Mouse (Mus musculus) heart, embryonic 10.5 days (tissue): ENCODE measurements around the gene Spg11. TPM values are rescaled to one million over a fixed set of nuclear protein-coding genes. Genes with fewer than 3 reads are reported as not detected.
"Not testable (repeated sequence)": the region's sequence is repeated elsewhere in the genome, so short reads cannot be mapped to it uniquely, and the experiment has no call there.

Experiments
- DNase-seq: peaks from one replicate; pipeline ENCODE4 v3.0.0-alpha.2; 2017; ENCODE audit warnings: low spot score
- H3K27ac ChIP-seq: fragments of 300-500 bp; sonication (generic); 2 replicates; pipeline ENCODE4 v1.5.1; 2016; ENCODE audit warnings: mild to moderate bottlenecking
- H3K27me3 ChIP-seq: fragments of 300-500 bp; sonication (generic); 2 replicates; pipeline ENCODE4 v1.6.1; 2016; ENCODE audit warnings: mild to moderate bottlenecking; ENCODE audit not compliant: poor library complexity, insufficient read depth, severe bottlenecking
- H3K36me3 ChIP-seq: fragments of 300-500 bp; sonication (generic); 2 replicates; pipeline ENCODE4 v1.6.1; 2016; ENCODE audit warnings: mild to moderate bottlenecking, moderate library complexity
- H3K4me1 ChIP-seq: fragments of 300-500 bp; sonication (generic); 2 replicates; pipeline ENCODE4 v1.6.1; 2016; ENCODE audit warnings: mild to moderate bottlenecking
- H3K4me3 ChIP-seq: fragments of 300-500 bp; sonication (generic); 2 replicates; pipeline ENCODE4 v1.5.1; 2016; ENCODE audit warnings: mild to moderate bottlenecking, moderate library complexity
- H3K9me3 ChIP-seq: fragments of 300-500 bp; sonication (generic); 2 replicates; pipeline ENCODE4 v1.6.1; 2016; ENCODE audit warnings: mild to moderate bottlenecking, moderate library complexity
- WGBS: fragments of 180-500 bp; shearing (Covaris S2); methylation state at CpG from one replicate; pipeline ENCODE4 v1.1.7; 2016; 5-methylcytosine and 5-hydroxymethylcytosine counted together
- polyA plus RNA-seq: library from polyadenylated mRNA; unstranded; fragments of >200 nt; fragmentation: Nextera tagmentation; extraction: Ambion mirVana; gene quantifications from 2 replicates; pipeline ENCODE4 v1.2.1, GENCODE M21; 2016

The Spg11 gene
- polyA plus RNA-seq, 1 experiment from 2014 or later: 8.2 TPM

DNA sequence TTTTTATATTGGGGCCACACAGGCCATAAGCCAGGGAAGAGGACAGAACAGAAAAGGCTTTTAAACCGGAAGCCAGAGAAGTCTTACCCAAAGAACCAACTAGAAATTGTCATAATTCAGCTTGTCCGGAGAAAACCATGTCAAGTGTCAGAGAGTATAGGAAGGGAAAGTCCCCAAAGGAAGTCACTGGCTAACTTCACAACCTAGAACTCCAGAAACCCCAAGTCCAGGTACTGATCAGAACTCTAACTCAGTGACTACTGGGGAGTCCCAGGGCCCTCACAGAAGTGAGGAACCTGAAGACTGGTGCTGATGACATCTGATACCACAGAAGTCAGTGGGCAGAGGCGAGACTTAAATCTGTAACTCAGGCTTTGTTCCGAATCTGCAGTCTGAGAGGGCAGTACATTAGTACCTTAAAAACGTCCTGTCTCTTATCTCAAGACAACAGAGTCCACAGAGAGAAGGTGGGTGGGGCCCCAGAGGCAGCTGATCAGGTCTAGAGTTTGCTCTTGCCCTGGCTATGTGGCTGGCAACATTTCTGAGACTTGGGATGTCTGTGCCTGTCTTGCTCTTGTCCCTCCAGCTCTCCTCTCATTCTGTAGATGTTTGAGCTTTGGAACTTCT, 19.8 kb upstream of the Spg11 start:
- 51% methylated on average over 5 of the region's 5 CpGs for WGBS

DNA sequence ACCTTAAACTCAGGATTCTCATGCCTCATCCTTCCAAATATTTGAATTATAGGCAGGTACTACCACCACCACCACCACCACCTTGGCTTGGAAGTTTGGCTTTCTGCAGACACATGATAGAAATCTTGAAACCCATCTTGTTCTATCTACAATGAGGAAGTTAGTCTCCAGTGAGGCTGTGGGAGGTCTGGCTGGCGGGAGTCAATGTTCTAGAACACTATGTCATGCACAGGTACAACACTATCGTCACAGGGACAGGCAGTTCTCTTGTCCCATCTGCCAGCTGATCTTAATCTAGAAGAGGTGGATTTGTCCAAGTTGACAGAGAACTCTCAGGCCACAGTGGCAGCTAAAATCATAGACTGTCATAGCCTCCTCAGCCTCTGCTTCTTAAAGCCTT, 14.4 kb upstream of the Spg11 start:
- Histone ChIP-seq H3K36me3 (no peaks in the 10 kb centered on the region), H3K27ac (no peak overlapping the region), H3K4me3 (no peak overlapping the region), H3K4me1 (peaks cover 4% of the 10 kb centered on the region), H3K9me3 (no peaks in the 10 kb centered on the region), H3K27me3 (peaks cover 8% of the 10 kb centered on the region; the same call in 1 of the 2 replicates)
- WGBS: 77% methylated on average over 2 of the region's 2 CpGs
- DNase-seq: no peak

More for the DNA sequence above, 19.8 kb upstream of the Spg11 start:
- H3K27me3 ChIP-seq: no peaks in the 10 kb centered on the region
- H3K9me3 ChIP-seq: no peaks in the 10 kb centered on the region
- H3K4me3 ChIP-seq: no peak overlapping the region
- no peak overlapping the region for H3K27ac ChIP-seq
- peaks cover 7% of the 10 kb centered on the region for H3K4me1 ChIP-seq
- DNase-seq: peak; percentile 81
- H3K36me3 ChIP-seq: no peaks in the 10 kb centered on the region

DNA sequence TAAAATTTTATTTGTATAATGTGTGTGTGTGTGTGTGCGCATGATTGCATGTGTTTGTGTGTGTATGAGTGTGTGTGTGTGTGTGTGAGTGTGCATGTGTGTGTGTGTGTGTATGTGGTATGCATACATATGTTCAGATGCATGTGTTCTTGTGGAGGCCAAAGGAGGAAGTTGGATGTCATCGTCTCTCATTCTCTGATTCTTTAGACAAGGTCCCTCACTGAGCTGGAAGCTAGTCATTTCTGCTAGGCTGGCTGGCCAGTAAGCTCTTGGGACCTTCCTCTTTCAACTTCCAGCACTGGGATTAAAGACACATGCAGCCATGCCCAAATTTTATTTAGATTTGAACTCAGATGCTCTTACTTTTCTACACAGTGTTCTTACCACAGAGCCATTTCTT, 13.9 kb upstream of the Spg11 start:
- no peaks in the 10 kb centered on the region for H3K9me3 ChIP-seq
- H3K36me3 ChIP-seq: no peaks in the 10 kb centered on the region
- peaks cover 8% of the 10 kb centered on the region; the same call in 1 of the 2 replicates for H3K27me3 ChIP-seq
- H3K27ac ChIP-seq: no peak overlapping the region
- peaks cover 10% of the 10 kb centered on the region for H3K4me1 ChIP-seq
- no peak for DNase-seq
- H3K4me3 ChIP-seq: no peak overlapping the region
- WGBS: 92% methylated on average over 2 of the region's 2 CpGs

- Histone ChIP-seq H3K27ac (0 out of 2 replicates have a peak overlapping the region, but pooled peaks have one; percentile 1), H3K4me3 (no peak overlapping the region), H3K36me3 (no peaks in the 10 kb centered on the region), H3K9me3 (no peaks in the 10 kb centered on the region), H3K4me1 (peaks cover 33% of the 10 kb centered on the region), H3K27me3 (peaks cover 8% of the 10 kb centered on the region; the same call in 1 of the 2 replicates)
- DNase-seq: no peak
- 88% methylated on average over 4 of the region's 4 CpGs for WGBS
Observed at GRCm38 (mm10) chr2:122127635-122128034, 9.4 kb upstream of the Spg11 start.

- H3K9me3 ChIP-seq: no peaks in the 10 kb centered on the region
- peaks cover 8% of the 10 kb centered on the region; the same call in 1 of the 2 replicates for H3K27me3 ChIP-seq
- 0 out of 2 replicates have a peak overlapping the region, but pooled peaks have one; percentile 16 for H3K27ac ChIP-seq
- no peak for DNase-seq
- WGBS: 49% methylated on average over 5 of the region's 5 CpGs
- H3K4me3 ChIP-seq: no peak overlapping the region
- peaks cover 33% of the 10 kb centered on the region for H3K4me1 ChIP-seq
- H3K36me3 ChIP-seq: no peaks in the 10 kb centered on the region
Observed at GRCm38 (mm10) chr2:122126765-122127347, 8.7 kb upstream of the Spg11 start.

DNA sequence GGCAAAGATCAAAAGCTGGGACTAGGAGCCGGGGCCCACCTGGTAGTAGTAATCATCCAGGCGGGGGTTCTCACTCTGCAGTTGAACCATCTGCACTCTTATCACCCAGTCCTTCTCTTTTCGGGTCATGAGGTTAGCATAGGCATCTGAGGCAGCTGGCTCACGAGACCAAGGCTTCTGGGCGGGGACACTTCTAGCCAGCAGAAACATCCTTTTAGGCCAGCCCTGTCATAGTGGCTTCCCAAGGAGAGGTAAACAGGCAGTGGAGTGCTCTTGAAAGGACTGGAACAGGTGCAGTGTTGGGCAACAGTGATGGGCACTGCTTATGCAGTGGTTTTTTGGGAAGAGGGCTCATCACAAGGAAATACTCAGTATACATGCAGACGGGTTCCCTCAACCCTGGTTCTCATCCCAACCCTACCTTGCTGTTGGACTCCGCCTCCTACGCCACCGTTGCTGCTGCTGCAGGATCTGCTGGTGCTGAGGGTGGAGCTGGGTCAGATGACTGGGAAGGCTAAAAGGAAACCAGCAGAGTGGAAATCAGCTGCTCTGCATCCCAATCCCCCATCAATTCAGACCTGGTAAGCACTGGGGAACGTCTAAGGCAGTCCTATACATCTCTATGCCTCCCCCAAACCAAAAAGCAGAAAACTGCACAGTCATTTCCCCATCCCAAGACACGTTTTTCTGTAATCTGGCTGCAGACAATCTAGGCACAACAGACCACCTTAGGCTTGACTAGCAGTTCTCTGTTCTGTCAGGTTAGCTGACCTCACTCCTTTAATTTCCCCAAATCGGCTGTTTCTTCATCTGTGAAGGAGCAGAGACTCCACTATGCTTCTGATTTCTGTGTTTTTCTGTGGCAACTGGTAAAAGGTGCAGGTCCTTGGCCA, 7.7 kb upstream of the Spg11 start:
- Histone ChIP-seq H3K4me1 (peaks cover 33% of the 10 kb centered on the region), H3K27me3 (peaks cover 8% of the 10 kb centered on the region; the same call in 1 of the 2 replicates), H3K36me3 (no peaks in the 10 kb centered on the region), H3K9me3 (no peaks in the 10 kb centered on the region), H3K27ac (no peak overlapping the region), H3K4me3 (no peak overlapping the region)
- 32% methylated on average over 12 of the region's 12 CpGs for WGBS
- no peak for DNase-seq

GRCm38 (mm10) chr2:122116888-122117287, 1.3 kb downstream of the Spg11 start:
- no peak overlapping the region for H3K4me3 ChIP-seq
- H3K27ac ChIP-seq: no peak overlapping the region
- H3K4me1 ChIP-seq: 0 out of 2 replicates have a peak, but pooled peaks cover 3% of the 10 kb centered on the region
- no peak for DNase-seq
- H3K27me3 ChIP-seq: no peaks in the 10 kb centered on the region
- no peaks in the 10 kb centered on the region for H3K9me3 ChIP-seq
- H3K36me3 ChIP-seq: peaks cover 20% of the 10 kb centered on the region
- 90% methylated on average over 2 of the region's 2 CpGs for WGBS

GRCm38 (mm10) chr2:122109714-122110113, 8.5 kb downstream of the Spg11 start:
- DNase-seq: no peak
- H3K9me3 ChIP-seq: no peaks in the 10 kb centered on the region
- WGBS: 67% methylated on average over 4 of the region's 4 CpGs
- H3K4me3 ChIP-seq: no peak overlapping the region
- no peaks in the 10 kb centered on the region for H3K27me3 ChIP-seq
- peaks cover 60% of the 10 kb centered on the region for H3K36me3 ChIP-seq
- H3K27ac ChIP-seq: no peak overlapping the region
- no peaks in the 10 kb centered on the region for H3K4me1 ChIP-seq

- H3K27ac ChIP-seq: no peak overlapping the region
- no peaks in the 10 kb centered on the region for H3K27me3 ChIP-seq
- H3K4me3 ChIP-seq: no peak overlapping the region
- no peaks in the 10 kb centered on the region for H3K4me1 ChIP-seq
- H3K9me3 ChIP-seq: no peaks in the 10 kb centered on the region
- DNase-seq: no peak
- WGBS: 78% methylated on average over 14 of the region's 14 CpGs
- H3K36me3 ChIP-seq: peaks cover 54% of the 10 kb centered on the region
Observed at GRCm38 (mm10) chr2:122108101-122108500, 10.1 kb downstream of the Spg11 start.

DNA sequence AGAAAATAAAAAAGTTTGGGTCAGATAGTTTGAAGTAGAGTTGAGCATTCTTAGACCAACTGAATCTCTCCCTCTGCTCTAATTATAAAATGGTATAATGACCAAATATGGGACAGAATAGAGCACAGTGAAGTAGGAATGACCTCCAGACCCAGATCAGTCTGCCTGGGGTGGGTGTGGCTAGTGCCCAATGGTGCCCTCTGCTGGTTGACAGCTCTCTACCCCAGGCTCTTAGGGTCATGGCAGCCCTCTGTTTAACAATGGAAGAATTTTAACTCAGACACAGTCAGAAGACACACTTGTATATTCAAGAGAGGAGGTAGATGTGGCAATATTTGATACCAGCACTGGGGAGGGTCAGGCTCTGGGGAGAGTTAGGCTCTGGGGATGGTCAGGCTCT, 16.1 kb downstream of the Spg11 start:
- DNase-seq: no peak
- Histone ChIP-seq H3K27ac (no peak overlapping the region), H3K4me3 (no peak overlapping the region), H3K36me3 (peaks cover 64% of the 10 kb centered on the region), H3K4me1 (no peaks in the 10 kb centered on the region), H3K9me3 (no peaks in the 10 kb centered on the region), H3K27me3 (no peaks in the 10 kb centered on the region)

GRCm38 (mm10) chr2:122097686-122098085, 20.5 kb downstream of the Spg11 start:
- not testable (repeated sequence) for H3K4me3 ChIP-seq, H3K9me3 ChIP-seq, H3K27ac ChIP-seq, H3K27me3 ChIP-seq, DNase-seq, H3K4me1 ChIP-seq
- peaks cover 74% of the 10 kb centered on the region for H3K36me3 ChIP-seq
- WGBS: 78% methylated on average over 5 of the region's 5 CpGs

DNA sequence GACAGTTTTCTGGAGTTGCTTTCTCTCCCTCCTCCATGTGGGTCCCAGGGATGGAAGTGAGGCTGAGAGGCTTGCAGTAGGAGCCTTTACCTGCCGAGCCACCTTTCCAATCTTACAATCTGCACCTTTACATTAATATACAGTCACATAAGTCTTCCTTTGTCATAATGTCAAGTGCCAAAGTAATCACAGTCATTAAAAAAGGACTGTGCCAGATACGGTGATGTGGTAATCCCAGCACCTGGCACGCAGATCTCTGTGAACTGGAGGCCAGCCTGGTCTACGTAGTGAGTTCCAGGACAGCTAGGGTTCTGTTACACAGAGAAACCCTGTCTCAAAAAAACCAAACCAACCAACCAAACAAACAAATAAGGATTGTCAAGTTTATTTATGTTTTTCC, 24.3 kb downstream of the Spg11 start:
- WGBS: 87% methylated on average over 4 of the region's 4 CpGs
- Histone ChIP-seq H3K4me1 (no peaks in the 10 kb centered on the region), H3K36me3 (peaks cover 81% of the 10 kb centered on the region), H3K4me3 (no peak overlapping the region), H3K27ac (no peak overlapping the region), H3K27me3 (no peaks in the 10 kb centered on the region), H3K9me3 (no peaks in the 10 kb centered on the region)
- DNase-seq: no peak

GRCm38 (mm10) chr2:122086446-122086845, 31.7 kb downstream of the Spg11 start:
- Histone ChIP-seq H3K27me3 (no peaks in the 10 kb centered on the region), H3K4me3 (no peak overlapping the region), H3K27ac (no peak overlapping the region), H3K9me3 (no peaks in the 10 kb centered on the region), H3K36me3 (peaks cover 78% of the 10 kb centered on the region), H3K4me1 (no peaks in the 10 kb centered on the region)
- no peak for DNase-seq
- 76% methylated on average over 4 of the region's 4 CpGs for WGBS
